Mouse (Mus musculus): Measurements from ENCODE around the gene Olfr123. TPM values are rescaled to one million over a fixed set of nuclear protein-coding genes. Genes with fewer than 3 reads are reported as not detected.

The Olfr123 gene
- total RNA-seq, 1 experiment, result not detected

GRCm38 (mm10) chr17:37847183-37847582 lies 53.9 kb downstream of the Olfr123 start, which contains the start of gene Olfr126:
Gene Olfr126 (plus strand): TSS chr17:37847483.
- no peaks in the 10 kb centered on the region for H3K9me3 ChIP-seq (ENCODE audit: control insufficient read depth, insufficient read depth, low read depth, low read length)
- H3K36me3 ChIP-seq (ENCODE audit: control insufficient read depth, insufficient read depth, low read length, poor library complexity, severe bottlenecking), result no peaks in the 10 kb centered on the region
- H3K4me1 ChIP-seq (ENCODE audit: control insufficient read depth in 2 of 2, insufficient read depth in 2 of 2, low read length in 2 of 2, poor library complexity in 1 of 2), result no peaks in the 10 kb centered on the region
- no peak within 1 kb of the TSS for H3K9ac ChIP-seq (ENCODE audit: insufficient read depth, low read depth, low read length, poor library complexity, severe bottlenecking)
- no peak for DNase-seq (ENCODE audit: low read depth, low spot score)
- H3K4me3 ChIP-seq (ENCODE audit: insufficient read depth in 1 of 2, low read depth in 1 of 2, low read length in 2 of 2, poor library complexity in 1 of 2, severe bottlenecking in 1 of 2), result no peak within 1 kb of the TSS
- no peak for TF ChIP-seq CHD2 (IDR thresholded peaks at IDR 0.05; ENCODE audit: low read depth, low read length)
- no peak for TF ChIP-seq ZC3H11A (IDR thresholded peaks at IDR 0.05; ENCODE audit: borderline replicate concordance, low read depth, low read length)
- no peak for TF ChIP-seq MAFK (IDR thresholded peaks at IDR 0.05; ENCODE audit: insufficient read depth, low read depth, low read length)
- TF ChIP-seq ZNF384 (IDR thresholded peaks at IDR 0.05; ENCODE audit: low read depth, low read length), result no peak
- no peak for TF ChIP-seq HCFC1 (IDR thresholded peaks at IDR 0.05; ENCODE audit: borderline replicate concordance, insufficient read depth, low read length)
- no peak within 1 kb of the TSS for H3K27ac ChIP-seq (ENCODE audit: insufficient read depth, low read depth, low read length, poor library complexity, severe bottlenecking)
- in situ Hi-C loops (cut with MboI; ENCODE audit: low sequenced_read_pairs in 2 of 2, unreplicated experiment in 2 of 2), result no loop called here

Other genes starting within 250 kb of the Olfr123 start
- not detected in 2 replicates for gene Olfr112, start 224.1 kb upstream of the Olfr123 start, total RNA-seq (2012; rRNA removed)
- gene Olfr113, start 215.9 kb upstream of the Olfr123 start, total RNA-seq (2012; rRNA removed), result not detected in 2 replicates
- gene Olfr114, start 200.8 kb upstream of the Olfr123 start, total RNA-seq (2012; rRNA removed), result not detected in 2 replicates
- not detected in 2 replicates for gene Olfr115, start 166.4 kb upstream of the Olfr123 start, total RNA-seq (2012; rRNA removed)
- not detected in 2 replicates for gene Olfr116, start 166.3 kb upstream of the Olfr123 start, total RNA-seq (2012; rRNA removed)
- gene Olfr117, start 129.7 kb upstream of the Olfr123 start, total RNA-seq (2012; rRNA removed), result not detected in 2 replicates
- 0.13 and 0.16 TPM in 2 replicates for gene Olfr118, start 126.5 kb upstream of the Olfr123 start, total RNA-seq (2012; rRNA removed)
- not detected in 2 replicates for gene Olfr119, start 97.0 kb upstream of the Olfr123 start, total RNA-seq (2012; rRNA removed)
- not detected in 2 replicates for gene Olfr120, start 71.7 kb upstream of the Olfr123 start, total RNA-seq (2012; rRNA removed)
- gene Olfr121, start 44.7 kb upstream of the Olfr123 start, total RNA-seq (2012; rRNA removed), result not detected in 2 replicates
- not detected in 2 replicates for gene Olfr122, start 24.9 kb upstream of the Olfr123 start, total RNA-seq (2012; rRNA removed)
- not detected in 2 replicates for gene Olfr124, start 6.4 kb downstream of the Olfr123 start, total RNA-seq (2012; rRNA removed)
- not detected in 2 replicates for gene Olfr125, start 39.4 kb downstream of the Olfr123 start, total RNA-seq (2012; rRNA removed)
- not detected in 2 replicates for gene Olfr126, start 54.0 kb downstream of the Olfr123 start, total RNA-seq (2012; rRNA removed)
- not detected in 2 replicates for gene Olfr127, start 106.9 kb downstream of the Olfr123 start, total RNA-seq (2012; rRNA removed)
- gene Olfr128, start 127.0 kb downstream of the Olfr123 start, total RNA-seq (2012; rRNA removed), result not detected in 2 replicates
- gene Olfr761, start 159.6 kb downstream of the Olfr123 start, total RNA-seq (2012; rRNA removed), result not detected in 2 replicates